Mouse (Mus musculus) skeletal muscle tissue, adult 2 months (tissue): ENCODE results near the gene Itga8.

Source experiments
- DNase-seq: peaks from one replicate; pipeline ENCODE4 v3.0.0-alpha.2; 2012; ENCODE audit warnings: low read depth, low spot score

Gene Itga8

GRCm38 (mm10) chr2:12090993-12091392 lies 210.7 kb downstream of the Itga8 start:
- DNase-seq, result no peak

DNA sequence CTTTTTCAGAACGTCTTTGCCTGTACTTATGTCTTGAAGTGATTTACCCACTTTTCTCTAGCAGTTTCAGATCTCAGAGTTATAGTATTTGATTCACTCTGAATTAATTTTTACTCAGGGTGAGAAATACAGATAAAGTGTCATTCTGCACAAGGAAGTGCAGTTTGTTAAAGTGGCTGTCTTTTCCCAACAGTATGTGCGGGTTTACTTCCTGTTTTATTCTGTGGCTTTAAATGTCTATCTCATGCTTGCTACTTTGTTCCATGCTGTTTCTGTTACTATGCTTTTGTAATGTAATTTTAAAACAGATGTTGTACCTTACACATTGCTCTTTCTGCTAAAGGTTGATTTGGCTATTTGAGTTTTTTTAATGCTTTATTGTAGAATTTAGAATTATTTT lies 216.2 kb downstream of the Itga8 start:
- DNase-seq, result no peak

DNA sequence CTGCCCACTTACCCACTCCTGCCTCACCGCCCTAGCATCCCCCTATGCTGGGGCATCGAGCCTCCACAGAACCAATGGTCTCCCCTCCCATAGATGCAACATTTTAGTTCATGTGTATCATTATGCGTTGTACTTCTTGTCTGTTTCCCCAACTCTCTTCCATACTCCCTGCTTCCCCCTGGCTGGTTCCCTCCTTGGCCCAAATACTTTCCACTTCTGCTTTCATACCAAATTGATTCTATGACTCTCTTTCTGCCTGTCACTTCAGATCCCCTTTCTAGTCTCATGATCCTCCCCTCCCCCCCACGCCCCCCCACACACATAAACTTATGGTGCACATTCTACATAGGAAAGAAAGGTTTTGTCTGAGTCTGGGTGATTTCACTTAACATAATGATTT lies 217.4 kb downstream of the Itga8 start:
- DNase-seq, result no peak

DNA sequence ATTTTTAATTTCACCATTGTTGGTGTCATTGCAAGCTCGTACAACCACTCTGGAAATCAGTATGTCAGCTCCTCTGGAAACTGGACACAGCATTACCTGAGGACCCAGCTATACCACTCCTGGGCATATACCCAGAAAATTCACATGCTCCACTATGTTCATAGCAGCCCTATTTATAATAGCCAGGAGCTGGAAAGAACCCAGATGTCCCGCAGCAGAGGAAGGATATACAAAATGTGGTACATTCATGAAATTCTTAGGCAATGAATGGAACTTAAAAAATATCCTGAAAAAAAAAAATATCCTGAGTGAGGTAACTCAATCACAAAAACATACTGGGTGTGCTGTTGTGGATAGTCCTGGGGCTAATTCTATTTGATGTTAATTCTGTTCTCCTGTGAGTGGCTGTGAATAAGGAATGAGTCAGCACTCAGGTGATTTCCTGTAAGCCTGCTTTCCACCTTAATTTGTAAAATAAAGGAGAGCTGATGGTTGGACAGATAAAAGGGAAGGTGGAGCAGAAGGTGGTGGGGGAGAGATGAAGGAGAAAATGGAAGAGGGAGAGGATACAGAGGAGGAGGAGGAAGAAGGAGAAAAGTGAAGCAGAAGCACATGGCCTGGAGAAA lies 224.3 kb downstream of the Itga8 start:
- DNase-seq, result no peak

GRCm38 (mm10) chr2:12065669-12066399 lies 235.9 kb downstream of the Itga8 start:
- no peak for DNase-seq

- DNase-seq, result no peak
Observed at GRCm38 (mm10) chr2:12060034-12060723, 241.5 kb downstream of the Itga8 start.
